Mouse (Mus musculus) liver, embryonic 14.5 days (tissue): Measurements from ENCODE around the gene Slc45a3. TPM values are rescaled to one million over a fixed set of nuclear protein-coding genes. Genes with fewer than 3 reads are reported as not detected.

Experiments used
- ATAC-seq: fragments of 200-750 bp; cut with Nextera tagmentation; 2 replicates; pipeline ENCODE4 v1.8.0; 2017; ENCODE audit warnings: moderate number of reproducible peaks, mild to moderate bottlenecking, moderate library complexity; ENCODE audit not compliant: insufficient read depth
- DNase-seq, 3 experiments: peaks; one replicate each; pipeline ENCODE4 v3.0.0-alpha.2; 2012 to 2013; ENCODE audit warnings: low read depth in 3 of 3, low spot score in 3 of 3
- H3K27ac ChIP-seq: fragments of 300-500 bp; sonication (generic); 2 replicates; pipeline ENCODE4 v1.5.1; 2014; ENCODE audit warnings: moderate library complexity, mild to moderate bottlenecking, control low read depth, inconsistent platforms
- H3K27me3 ChIP-seq: fragments of 300-500 bp; sonication (generic); 2 replicates; pipeline ENCODE4 v1.6.1; 2014; ENCODE audit warnings: mild to moderate bottlenecking, low read length, moderate library complexity; ENCODE audit not compliant: control insufficient read depth, insufficient read depth
- H3K36me3 ChIP-seq: fragments of 300-500 bp; sonication (generic); replicated peaks from 2 replicates; pipeline ENCODE4 v1.6.1; 2014; ENCODE audit warnings: low read depth; ENCODE audit not compliant: control insufficient read depth, insufficient read depth
- H3K4me1 ChIP-seq, 2 experiments: fragments of 200-500 bp in 1 of 2; fragments of 300-500 bp in 1 of 2; sonication (generic) in 1 of 2; replicated peaks; 2 replicates each; pipeline ENCODE4 v1.6.1; 2012 to 2014; ENCODE audit warnings: antibody characterized with exemption in 1 of 2, inconsistent platforms in 1 of 2, low read length in 1 of 2; ENCODE audit not compliant: control insufficient read depth in 2 of 2, insufficient read depth in 2 of 2
- H3K4me2 ChIP-seq: fragments of 300-500 bp; sonication (generic); 2 replicates; pipeline ENCODE4 v1.6.1; 2014; ENCODE audit warnings: low read depth, mild to moderate bottlenecking, control low read depth, moderate library complexity
- H3K4me3 ChIP-seq, 2 experiments: fragments of 200-500 bp in 1 of 2; fragments of 300-500 bp in 1 of 2; sonication (generic) in 1 of 2; 2 replicates each; pipeline ENCODE4 v1.5.1; 2012 to 2014; ENCODE audit warnings: low read depth in 2 of 2, low read length in 2 of 2, mild to moderate bottlenecking in 2 of 2, control low read depth in 1 of 2, inconsistent platforms in 1 of 2, moderate library complexity in 1 of 2; ENCODE audit not compliant: insufficient read depth in 1 of 2
- H3K9ac ChIP-seq: fragments of 300-500 bp; sonication (generic); replicated peaks from 2 replicates; pipeline ENCODE4 v1.6.1; 2014; ENCODE audit warnings: mild to moderate bottlenecking, control low read depth, moderate library complexity
- H3K9me3 ChIP-seq: fragments of 300-500 bp; sonication (generic); 2 replicates; pipeline ENCODE4 v1.6.1; 2016; ENCODE audit warnings: low read length, mixed read lengths; ENCODE audit not compliant: control insufficient read depth
- CTCF ChIP-seq: IDR thresholded peaks from 2 replicates; pipeline ENCODE4 v1.5.1; 2016; ENCODE audit warnings: antibody characterized with exemption, low read depth, control low read depth
- EP300 ChIP-seq: IDR thresholded peaks from 2 replicates; pipeline ENCODE4 v1.6.1; 2016; ENCODE audit warnings: antibody characterized with exemption, low read depth
- WGBS: fragments of 180-500 bp; shearing (Covaris S2); extraction: QIAGEN DNeasy Blood & Tissue Kit; methylation state at CpG from one replicate; pipeline ENCODE4 v1.1.7; 2014; ENCODE audit not compliant: insufficient replicate concordance; 5-methylcytosine and 5-hydroxymethylcytosine counted together
- polyA plus RNA-seq, 2 experiments: library from polyadenylated mRNA; depleted of rRNA in 1 of 2; stranded (reverse) in 1 of 2; unstranded in 1 of 2; fragments of >200 nt; fragmentation: Nextera tagmentation in 1 of 2; extraction: Ambion mirVana in 1 of 2; gene quantifications; 2 replicates each; pipeline versions ENCODE4 v1.2.1 to v1.2.3; 2012 to 2014

Gene Slc45a3
- polyA plus RNA-seq, 2 experiments, result 1.8 to 1.9 TPM

DNA sequence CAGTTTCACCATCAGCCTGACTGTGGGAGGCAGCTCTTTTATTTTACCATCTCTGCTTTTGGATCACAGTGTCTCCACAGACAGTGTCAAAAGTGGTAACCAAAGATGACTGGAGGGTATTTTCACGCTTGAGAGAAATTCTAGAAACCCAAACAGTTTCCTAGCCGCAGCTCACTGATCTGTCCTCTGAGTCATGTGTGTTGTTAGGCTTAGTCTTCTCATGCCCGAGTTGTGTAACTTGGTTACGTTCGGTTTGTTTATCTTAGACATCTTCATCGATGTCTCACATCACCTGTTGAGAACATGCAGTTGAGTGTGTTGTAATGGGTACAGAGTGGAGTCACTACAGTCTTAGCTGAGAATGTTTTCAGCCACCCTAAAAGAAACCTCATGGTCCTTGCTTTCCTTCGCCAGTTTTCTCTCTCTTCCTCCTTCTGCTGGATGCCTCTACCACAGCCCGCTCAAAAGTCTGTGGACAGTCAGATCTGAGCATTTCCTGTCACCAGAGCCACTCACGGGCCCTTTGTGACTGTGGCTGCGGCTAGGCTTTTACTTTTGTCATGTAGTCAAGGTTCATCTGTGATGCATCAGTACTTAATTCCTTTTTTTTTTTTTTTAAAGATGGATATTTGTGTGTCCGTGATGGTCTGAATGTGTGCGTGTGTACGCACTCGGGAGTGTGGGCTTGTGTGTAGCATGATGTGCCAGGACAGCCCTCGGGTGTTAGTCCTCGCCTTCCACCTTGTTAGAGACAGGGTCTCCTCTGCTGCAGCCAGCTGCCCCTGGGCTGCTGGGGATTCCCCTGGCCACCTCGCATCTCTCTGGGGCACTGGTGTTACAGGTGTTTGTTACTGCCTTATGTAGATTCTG is 48.1 kb downstream of the Slc45a3 start:
- Histone ChIP-seq H3K27me3 (no peaks in the 10 kb centered on the region), H3K4me2 (peak overlapping the region; percentile 86), H3K27ac (no peak overlapping the region), H3K9ac (no peak overlapping the region), H3K9me3 (no peaks in the 10 kb centered on the region), H3K4me1 (peaks cover 10 to 17% of the 10 kb centered on the region in 2 experiments), H3K36me3 (peaks cover 12% of the 10 kb centered on the region; the same call in 1 of the 2 replicates), H3K4me3 (no peak overlapping the region)
- 58% methylated on average over 17 of the region's 17 CpGs for WGBS
- ATAC-seq, result no peak
- DNase-seq, result no peak
- TF ChIP-seq EP300 (no peak), CTCF (no peak)

DNA sequence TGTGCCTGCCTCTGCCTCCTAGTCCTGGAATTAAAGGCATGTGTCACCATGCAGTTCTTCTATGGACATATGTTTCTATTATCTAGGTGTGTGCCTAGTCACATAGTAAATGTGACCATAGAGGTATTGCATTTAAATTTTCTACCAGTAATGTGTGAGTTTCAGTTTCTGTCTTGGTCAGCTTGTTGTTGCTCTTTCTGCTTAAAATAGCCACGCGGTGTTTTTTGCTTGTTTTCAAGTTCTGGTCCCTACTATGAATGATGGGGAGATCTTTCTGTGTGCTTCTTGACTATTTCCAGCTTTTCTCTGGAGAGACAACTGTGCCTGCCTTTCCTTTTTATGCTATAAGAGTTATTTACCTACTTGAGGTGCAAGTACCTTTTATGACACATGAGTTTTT is 49.0 kb downstream of the Slc45a3 start:
- TF ChIP-seq CTCF (no peak), EP300 (no peak)

DNA sequence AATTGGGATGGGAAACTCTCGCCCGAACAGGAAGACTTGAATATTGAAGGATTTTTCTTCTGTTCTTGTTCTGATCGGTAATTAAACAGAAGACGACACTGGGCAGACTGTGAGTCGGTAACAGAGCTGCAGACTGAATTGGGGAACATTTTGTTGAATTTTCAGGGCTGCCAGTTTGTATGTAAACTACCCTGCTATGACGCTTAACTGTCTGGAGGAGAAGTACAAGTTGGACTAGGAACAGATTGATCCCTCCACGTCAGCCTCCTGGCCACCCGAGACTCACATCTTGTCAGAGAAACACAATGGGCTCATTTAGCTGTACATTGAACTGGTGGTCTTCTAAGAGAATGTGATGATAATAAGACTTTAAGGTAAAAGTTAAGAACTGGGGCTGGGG is 50.1 kb downstream of the Slc45a3 start:
- H3K36me3 ChIP-seq, result peaks cover 25% of the 10 kb centered on the region
- 83% methylated on average over 8 of the region's 8 CpGs for WGBS
- H3K27ac ChIP-seq, result no peak overlapping the region
- ATAC-seq (no peak), DNase-seq (no peak)
- H3K4me1 ChIP-seq, result peaks cover 10 to 12% of the 10 kb centered on the region in 2 experiments
- no peak overlapping the region for H3K4me3 ChIP-seq
- no peak for TF ChIP-seq EP300
- no peak for TF ChIP-seq CTCF
- H3K27me3 ChIP-seq, result no peaks in the 10 kb centered on the region
- no peak overlapping the region for H3K9ac ChIP-seq
- H3K9me3 ChIP-seq, result no peaks in the 10 kb centered on the region
- H3K4me2 ChIP-seq, result no peak overlapping the region

More for the DNA sequence above, 49.0 kb downstream of the Slc45a3 start:
- H3K4me2 ChIP-seq, result no peak overlapping the region
- H3K4me1 ChIP-seq, result peaks cover 10 to 14% of the 10 kb centered on the region in 2 experiments
- H3K27ac ChIP-seq, result no peak overlapping the region
- H3K4me3 ChIP-seq, result no peak overlapping the region
- no peak for DNase-seq
- ATAC-seq, result no peak
- H3K9me3 ChIP-seq, result no peaks in the 10 kb centered on the region
- peaks cover 16% of the 10 kb centered on the region; the same call in 1 of the 2 replicates for H3K36me3 ChIP-seq
- H3K27me3 ChIP-seq, result no peaks in the 10 kb centered on the region
- WGBS, result 68% methylated on average over 2 of the region's 2 CpGs
- H3K9ac ChIP-seq, result no peak overlapping the region

DNA sequence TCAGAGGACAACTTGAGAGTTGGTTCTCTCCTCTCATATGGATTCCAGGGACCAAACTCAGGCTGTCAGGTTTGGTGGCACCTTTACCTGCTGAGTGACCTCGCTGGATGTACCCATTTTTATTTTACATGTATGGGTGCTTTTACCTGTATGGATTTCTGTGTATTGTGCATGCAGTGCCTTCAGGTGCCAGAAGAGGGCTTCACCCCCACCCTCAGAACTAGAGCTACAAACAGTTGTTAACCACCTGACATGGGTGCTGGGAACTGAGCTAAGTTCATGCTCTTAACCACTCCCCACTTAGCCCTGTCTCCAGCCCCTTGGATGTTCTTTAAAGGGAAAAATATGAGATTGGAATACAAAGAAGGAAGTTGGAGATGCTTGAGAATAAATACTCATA is 52.0 kb downstream of the Slc45a3 start:
- Histone ChIP-seq H3K36me3 (peaks cover 44% of the 10 kb centered on the region), H3K27ac (no peak overlapping the region), H3K27me3 (no peaks in the 10 kb centered on the region), H3K9me3 (no peaks in the 10 kb centered on the region), H3K9ac (no peak overlapping the region), H3K4me1 (peaks cover 3% of the 10 kb centered on the region in 2 experiments), H3K4me3 (no peak overlapping the region), H3K4me2 (no peak overlapping the region)
- 78% methylated on average over 1 of the region's 1 CpGs for WGBS
- ATAC-seq (no peak), DNase-seq (no peak)
- peak; percentile 61 for TF ChIP-seq CTCF
- TF ChIP-seq EP300, result no peak

DNA sequence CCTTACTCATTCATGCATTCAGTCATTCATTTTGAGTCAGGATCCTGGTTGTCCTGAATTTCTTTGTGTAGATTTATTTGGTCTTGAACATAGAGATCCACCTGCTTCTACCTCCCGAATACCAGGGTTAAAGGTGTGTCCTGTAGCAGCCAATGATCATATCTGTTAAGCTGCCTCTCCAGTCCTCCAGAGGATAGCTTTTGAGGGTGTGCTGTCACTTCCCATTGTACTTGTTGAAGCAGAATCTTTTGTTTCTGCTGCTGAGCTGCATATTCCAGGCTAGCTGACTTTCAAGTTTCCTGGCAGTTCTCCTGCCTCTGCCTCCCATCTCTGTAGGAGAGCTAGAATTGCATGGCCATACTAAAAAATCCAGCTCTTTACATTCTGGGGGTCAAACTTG is 53.9 kb downstream of the Slc45a3 start:
- TF ChIP-seq EP300 (no peak), CTCF (no peak)
- no peak for ATAC-seq

More for the DNA sequence above, 53.9 kb downstream of the Slc45a3 start:
- Histone ChIP-seq H3K4me3 (no peak overlapping the region), H3K9me3 (no peaks in the 10 kb centered on the region), H3K4me1 (peaks cover 0 to 2% of the 10 kb centered on the region in 2 experiments; a peak in 1 of 4 replicates), H3K36me3 (peaks cover 59% of the 10 kb centered on the region), H3K4me2 (no peak overlapping the region), H3K27ac (no peak overlapping the region), H3K27me3 (no peaks in the 10 kb centered on the region), H3K9ac (no peak overlapping the region)
- DNase-seq, result no peak
- 75% methylated on average over 1 of the region's 1 CpGs for WGBS
